ENCODE assay signal across 12 mouse cellular contexts in genomic region chr4:96718977-96719966, GRCm38 (mm10). TPM values are rescaled to one million over a fixed set of nuclear protein-coding genes. Genes with fewer than 3 reads are reported as not detected.
DNase-seq lines count a peak whose midpoint lies in the region; ATAC-seq and TF ChIP-seq lines count a peak whose summit lies in the region.
"Had no signal": no experiment of that assay in that cellular context is flagged by ENCODE, and none has a peak within 500 bp of the region (broad histone marks: within the 10 kb centered on the region; RNA-seq: fewer than 3 reads in every experiment).

No protein-coding gene starts in this region.

- ATAC-seq in embryonic facial prominence, embryonic 14.5 days (ENCODE audit: low read depth), result peak; percentile 57; the same call in 1 of the 2 replicates
- ATAC-seq in hindbrain, postnatal 0 days, result peak; percentile 96
- peak; percentile 89 for ATAC-seq in midbrain, embryonic 11.5 days (ENCODE audit: low FRiP score)

- H3K4me1 ChIP-seq in embryonic facial prominence, embryonic 14.5 days (ENCODE audit: control insufficient read depth, insufficient read depth, low read length), result no peaks in the 10 kb centered on the region
- no peaks in the 10 kb centered on the region for H3K4me1 ChIP-seq in hindbrain, postnatal 0 days (ENCODE audit: insufficient read depth, low read length)
- peaks cover 9% of the 10 kb centered on the region; the same call in 1 of the 2 replicates for H3K4me1 ChIP-seq in midbrain, embryonic 11.5 days (ENCODE audit: control insufficient read depth, insufficient read depth, low read length)
- H3K4me1 ChIP-seq: embryonic facial prominence, embryonic 12.5 days had no signal

- H3K27me3 ChIP-seq in embryonic facial prominence, embryonic 14.5 days (replicated peaks; ENCODE audit: control insufficient read depth, insufficient read depth, low read length), result no peaks in the 10 kb centered on the region
- no peaks in the 10 kb centered on the region for H3K27me3 ChIP-seq in hindbrain, postnatal 0 days (ENCODE audit: insufficient read depth, low read length)
- no peaks in the 10 kb centered on the region for H3K27me3 ChIP-seq in midbrain, embryonic 11.5 days (ENCODE audit: control insufficient read depth, insufficient read depth, low read length)
- H3K27me3 ChIP-seq: embryonic facial prominence, embryonic 12.5 days had no signal

- H3K36me3 ChIP-seq in embryonic facial prominence, embryonic 14.5 days (ENCODE audit: control insufficient read depth, insufficient read depth, low read length), result no peaks in the 10 kb centered on the region
- H3K36me3 ChIP-seq in hindbrain, postnatal 0 days (ENCODE audit: insufficient read depth, low read length), result no peaks in the 10 kb centered on the region
- H3K36me3 ChIP-seq in midbrain, embryonic 11.5 days (ENCODE audit: control insufficient read depth, insufficient read depth, low read length), result no peaks in the 10 kb centered on the region
- H3K36me3 ChIP-seq: embryonic facial prominence, embryonic 12.5 days had no signal

- no peaks in the 10 kb centered on the region for H3K9me3 ChIP-seq in embryonic facial prominence, embryonic 14.5 days (ENCODE audit: control insufficient read depth, low read length)
- H3K9me3 ChIP-seq in hindbrain, postnatal 0 days (ENCODE audit: low read length), result no peaks in the 10 kb centered on the region
- no peaks in the 10 kb centered on the region for H3K9me3 ChIP-seq in midbrain, embryonic 11.5 days (ENCODE audit: control insufficient read depth, low read length)
- H3K9me3 ChIP-seq: embryonic facial prominence, embryonic 12.5 days had no signal

- DNase-seq in ZHBTc4 (ENCODE audit: low read depth, low spot score), result peak; percentile 1
- peak; percentile 63 for DNase-seq in embryonic facial prominence, embryonic 14.5 days (ENCODE audit: low spot score)
- DNase-seq in hindbrain, postnatal 0 days (ENCODE audit: low spot score), result peak; percentile 86
- peak; percentile 88 for DNase-seq in midbrain, embryonic 11.5 days (ENCODE audit: low spot score, missing footprints)
- DNase-seq in c-Kit-positive CD71-positive TER-119-positive erythroid progenitor cells, embryonic 14.5 days (ENCODE audit: low spot score), result no peak
- DNase-seq in lung, postnatal 4 days, result no peak
- DNase-seq in urinary bladder, postnatal 36 days (ENCODE audit: low spot score in 2 of 2), result no peak
- no peak for DNase-seq in adrenal gland, postnatal 25 days

- no peak overlapping the region for H3K4me2 ChIP-seq in embryonic facial prominence, embryonic 14.5 days (ENCODE audit: low read depth, low read length)
- no peak overlapping the region for H3K4me2 ChIP-seq in hindbrain, postnatal 0 days (ENCODE audit: low read depth, low read length)
- H3K4me2 ChIP-seq in midbrain, embryonic 11.5 days, result no peak overlapping the region
- H3K4me2 ChIP-seq: embryonic facial prominence, embryonic 12.5 days had no signal

- no peak overlapping the region for H3K27ac ChIP-seq in embryonic facial prominence, embryonic 14.5 days (replicated peaks; ENCODE audit: low read depth, low read length)
- H3K27ac ChIP-seq in hindbrain, postnatal 0 days, result peak overlapping the region; percentile 69
- peak overlapping the region; percentile 11; the same call in 1 of the 2 replicates for H3K27ac ChIP-seq in midbrain, embryonic 11.5 days (ENCODE audit: low read depth, low read length)
- H3K27ac ChIP-seq: embryonic facial prominence, embryonic 12.5 days had no signal

- H3K9ac ChIP-seq in embryonic facial prominence, embryonic 14.5 days (ENCODE audit: low read depth, low read length), result no peak overlapping the region
- H3K9ac ChIP-seq in hindbrain, postnatal 0 days (replicated peaks; ENCODE audit: low read length), result no peak overlapping the region
- no peak overlapping the region for H3K9ac ChIP-seq in midbrain, embryonic 11.5 days (ENCODE audit: low read length)
- H3K9ac ChIP-seq: embryonic facial prominence, embryonic 12.5 days had no signal

- H3K4me3 ChIP-seq in embryonic facial prominence, embryonic 14.5 days (ENCODE audit: low read depth, low read length), result no peak overlapping the region
- H3K4me3 ChIP-seq in hindbrain, postnatal 0 days (ENCODE audit: low read length), result no peak overlapping the region
- H3K4me3 ChIP-seq in midbrain, embryonic 11.5 days (ENCODE audit: low read depth, low read length), result no peak overlapping the region
- H3K4me3 ChIP-seq: embryonic facial prominence, embryonic 12.5 days had no signal

- WGBS in embryonic facial prominence, embryonic 14.5 days, result 47% methylated on average over 4 of the region's 4 CpGs
- 18% methylated on average over 4 of the region's 4 CpGs for WGBS in hindbrain, postnatal 0 days
- WGBS in midbrain, embryonic 11.5 days, result 31% methylated on average over 4 of the region's 4 CpGs

- TF ChIP-seq CTCF in hindbrain, postnatal 0 days (IDR thresholded peaks at IDR 0.05; ENCODE audit: low read depth), result peak; percentile 41; the same call in 1 of the 2 replicates

RNA-seq across cellular contexts. Expression of gene Cyp2j5, which starts 55.3 kb away (rescaled TPM):
- polyA plus RNA-seq in embryonic facial prominence, embryonic 14.5 days (2014; fragmentation: Nextera tagmentation; extraction: Ambion mirVana), result not detected in 2 replicates
- not detected in 2 replicates for total RNA-seq in hindbrain, postnatal 0 days (2014; rRNA removed)
- polyA plus RNA-seq in hindbrain, postnatal 0 days (2015; fragmentation: Nextera tagmentation; extraction: Ambion mirVana), result not detected in 2 replicates
- polyA plus RNA-seq in midbrain, embryonic 11.5 days (2014; fragmentation: Nextera tagmentation; extraction: Ambion mirVana), result not detected in 2 replicates
- 2.6 TPM in 1 of 2 replicates, not detected in the other for total RNA-seq in adrenal gland, postnatal 25 days (2021)
- total RNA-seq: MEL had no signal
- polyA plus RNA-seq: embryonic facial prominence, embryonic 12.5 days; limb, embryonic 11.5 days; small intestine, adult 2 months had no signal

Comparison
In these comparisons a context has a peak if more than half of its experiments do, and no peak if none do; other contexts are left out.
1. DNase-seq: peak in ZHBTc4 (single experiment), embryonic facial prominence, embryonic 14.5 days (single experiment), hindbrain, postnatal 0 days (single experiment) and midbrain, embryonic 11.5 days (single experiment); none in c-Kit-positive CD71-positive TER-119-positive erythroid progenitor cells, embryonic 14.5 days (single experiment), lung, postnatal 4 days (0 of 2), urinary bladder, postnatal 36 days (0 of 2) and adrenal gland, postnatal 25 days (single experiment).
2. Peak in every context shown above with its lines, with median percentiles within 50 percentile points of each other: ATAC-seq.